Mouse (Mus musculus) midbrain, embryonic 16.5 days (tissue): ENCODE measurements at regions not wholly inside any gene's neighbourhood (a gene's known extent, or its start where the extent isn't known, plus 50 kb on each side); places are given as distances from the start of the nearest gene placed in this dataset.

Experiments
- ATAC-seq: fragments of 200-750 bp; cut with Nextera tagmentation; 2 replicates; pipeline ENCODE4 v1.8.0; 2017; ENCODE audit warnings: moderate TSS enrichment
- H3K27ac ChIP-seq: fragments of 300-500 bp; sonication (generic); 2 replicates; pipeline ENCODE4 v1.5.1; 2014; ENCODE audit warnings: mild to moderate bottlenecking, low read length, mixed read lengths
- H3K27me3 ChIP-seq: fragments of 300-500 bp; sonication (generic); 2 replicates; pipeline ENCODE4 v1.6.1; 2014; ENCODE audit warnings: low read depth, low read length, mixed read lengths; ENCODE audit not compliant: control insufficient read depth, insufficient read depth
- H3K36me3 ChIP-seq: fragments of 300-500 bp; sonication (generic); 2 replicates; pipeline ENCODE4 v1.6.1; 2014; ENCODE audit warnings: mild to moderate bottlenecking, low read length, moderate library complexity, mixed read lengths; ENCODE audit not compliant: control insufficient read depth, insufficient read depth
- H3K4me1 ChIP-seq: fragments of 300-500 bp; sonication (generic); 2 replicates; pipeline ENCODE4 v1.6.1; 2014; ENCODE audit warnings: mild to moderate bottlenecking, low read length, mixed read lengths; ENCODE audit not compliant: control insufficient read depth, insufficient read depth
- H3K4me2 ChIP-seq: fragments of 300-500 bp; sonication (generic); 2 replicates; pipeline ENCODE4 v1.6.1; 2014; ENCODE audit warnings: mild to moderate bottlenecking, low read length, mixed read lengths
- H3K4me3 ChIP-seq: fragments of 300-500 bp; sonication (generic); 2 replicates; pipeline ENCODE4 v1.5.1; 2014; ENCODE audit warnings: low read depth, mild to moderate bottlenecking, low read length, moderate library complexity, mixed read lengths
- H3K9ac ChIP-seq: fragments of 300-500 bp; sonication (generic); 2 replicates; pipeline ENCODE4 v1.6.1; 2014; ENCODE audit warnings: low read depth, low read length, mixed read lengths
- H3K9me3 ChIP-seq: fragments of 300-500 bp; sonication (generic); replicated peaks from 2 replicates; pipeline ENCODE4 v1.6.1; 2014; ENCODE audit warnings: mild to moderate bottlenecking, low read length, mixed read lengths; ENCODE audit not compliant: control insufficient read depth, poor library complexity, severe bottlenecking
- WGBS: fragments of 180-500 bp; shearing (Covaris S2); extraction: QIAGEN DNeasy Blood & Tissue Kit; methylation state at CpG from one replicate; pipeline ENCODE4 v1.1.7; 2014; 5-methylcytosine and 5-hydroxymethylcytosine counted together

- WGBS: 94% methylated on average over 8 of the region's 8 CpGs
- no peak for ATAC-seq
- Histone ChIP-seq H3K9ac (no peak overlapping the region), H3K27me3 (no peaks in the 10 kb centered on the region), H3K9me3 (no peaks in the 10 kb centered on the region), H3K4me1 (no peaks in the 10 kb centered on the region), H3K36me3 (no peaks in the 10 kb centered on the region), H3K4me3 (no peak overlapping the region), H3K27ac (no peak overlapping the region), H3K4me2 (no peak overlapping the region)
Observed at GRCm38 (mm10) chr10:22927977-22928376, 108.0 kb upstream of the Tcf21 start.

GRCm38 (mm10) chr10:22926099-22926498 is 106.1 kb upstream of the Tcf21 start:
- no peak for ATAC-seq
- 87% methylated on average over 5 of the region's 5 CpGs for WGBS
- no peak overlapping the region for H3K4me3 ChIP-seq

GRCm38 (mm10) chr10:22921035-22921965 is 101.3 kb upstream of the Tcf21 start:
- Histone ChIP-seq H3K27ac (no peak overlapping the region), H3K4me3 (no peak overlapping the region), H3K9ac (no peak overlapping the region), H3K36me3 (no peaks in the 10 kb centered on the region), H3K4me1 (no peaks in the 10 kb centered on the region), H3K4me2 (no peak overlapping the region), H3K27me3 (no peaks in the 10 kb centered on the region), H3K9me3 (no peaks in the 10 kb centered on the region)
- no peak for ATAC-seq
- 56% methylated on average over 11 of the region's 11 CpGs for WGBS

More at GRCm38 (mm10) chr10:22926099-22926498, 106.1 kb upstream of the Tcf21 start:
- Histone ChIP-seq H3K9ac (no peak overlapping the region), H3K9me3 (no peaks in the 10 kb centered on the region), H3K4me2 (no peak overlapping the region), H3K4me1 (no peaks in the 10 kb centered on the region), H3K27me3 (no peaks in the 10 kb centered on the region), H3K27ac (no peak overlapping the region), H3K36me3 (no peaks in the 10 kb centered on the region)

- WGBS: 89% methylated on average over 1 of the region's 1 CpGs
- Histone ChIP-seq H3K4me1 (no peaks in the 10 kb centered on the region), H3K9me3 (no peaks in the 10 kb centered on the region), H3K4me2 (no peak overlapping the region), H3K9ac (no peak overlapping the region), H3K4me3 (no peak overlapping the region), H3K27me3 (no peaks in the 10 kb centered on the region), H3K27ac (no peak overlapping the region), H3K36me3 (no peaks in the 10 kb centered on the region)
- no peak for ATAC-seq
Observed at GRCm38 (mm10) chr10:22919869-22920268, 99.9 kb upstream of the Tcf21 start.

GRCm38 (mm10) chr10:22917797-22918196 is 97.8 kb upstream of the Tcf21 start:
- H3K9ac ChIP-seq: no peak overlapping the region
- H3K4me1 ChIP-seq: no peaks in the 10 kb centered on the region
- H3K27me3 ChIP-seq: no peaks in the 10 kb centered on the region
- no peaks in the 10 kb centered on the region for H3K36me3 ChIP-seq
- ATAC-seq: no peak
- H3K27ac ChIP-seq: no peak overlapping the region
- no peak overlapping the region for H3K4me3 ChIP-seq
- H3K4me2 ChIP-seq: no peak overlapping the region
- WGBS: 100% methylated on average over 1 of the region's 1 CpGs
- no peaks in the 10 kb centered on the region for H3K9me3 ChIP-seq

- Histone ChIP-seq H3K27me3 (no peaks in the 10 kb centered on the region), H3K36me3 (no peaks in the 10 kb centered on the region), H3K4me2 (no peak overlapping the region), H3K9ac (no peak overlapping the region), H3K27ac (no peak overlapping the region), H3K9me3 (no peaks in the 10 kb centered on the region), H3K4me3 (no peak overlapping the region), H3K4me1 (no peaks in the 10 kb centered on the region)
- 81% methylated on average over 6 of the region's 6 CpGs for WGBS
- ATAC-seq: no peak
Observed at GRCm38 (mm10) chr10:22915785-22916514, 96.0 kb upstream of the Tcf21 start.

GRCm38 (mm10) chr10:22913112-22913511 is 93.1 kb upstream of the Tcf21 start:
- Histone ChIP-seq H3K36me3 (no peaks in the 10 kb centered on the region), H3K27me3 (no peaks in the 10 kb centered on the region), H3K4me1 (no peaks in the 10 kb centered on the region), H3K9ac (no peak overlapping the region), H3K4me2 (no peak overlapping the region), H3K27ac (no peak overlapping the region), H3K4me3 (no peak overlapping the region), H3K9me3 (no peaks in the 10 kb centered on the region)
- 88% methylated on average over 1 of the region's 1 CpGs for WGBS
- ATAC-seq: no peak

- WGBS: 83% methylated on average over 6 of the region's 6 CpGs
- no peak for ATAC-seq
- Histone ChIP-seq H3K27me3 (no peaks in the 10 kb centered on the region), H3K4me2 (no peak overlapping the region), H3K36me3 (no peaks in the 10 kb centered on the region), H3K9ac (no peak overlapping the region), H3K4me3 (no peak overlapping the region), H3K9me3 (no peaks in the 10 kb centered on the region), H3K4me1 (no peaks in the 10 kb centered on the region), H3K27ac (no peak overlapping the region)
Observed at GRCm38 (mm10) chr10:22908640-22909039, 88.7 kb upstream of the Tcf21 start.

GRCm38 (mm10) chr10:22905281-22905680 is 85.3 kb upstream of the Tcf21 start:
- ATAC-seq: no peak
- Histone ChIP-seq H3K4me1 (no peaks in the 10 kb centered on the region), H3K27ac (no peak overlapping the region), H3K4me3 (no peak overlapping the region), H3K27me3 (no peaks in the 10 kb centered on the region), H3K9ac (no peak overlapping the region), H3K9me3 (no peaks in the 10 kb centered on the region), H3K4me2 (no peak overlapping the region), H3K36me3 (no peaks in the 10 kb centered on the region)
- WGBS: 78% methylated on average over 2 of the region's 2 CpGs
